Mouse (Mus musculus): ENCODE results near the gene Cacna1h.

The Cacna1h gene

GRCm38 (mm10) chr17:25433617-25434606 is at the start of gene Cacna1h:
Cacna1h (minus strand) TSS chr17:25433783.
- DNase-seq: peak; percentile 24

DNA sequence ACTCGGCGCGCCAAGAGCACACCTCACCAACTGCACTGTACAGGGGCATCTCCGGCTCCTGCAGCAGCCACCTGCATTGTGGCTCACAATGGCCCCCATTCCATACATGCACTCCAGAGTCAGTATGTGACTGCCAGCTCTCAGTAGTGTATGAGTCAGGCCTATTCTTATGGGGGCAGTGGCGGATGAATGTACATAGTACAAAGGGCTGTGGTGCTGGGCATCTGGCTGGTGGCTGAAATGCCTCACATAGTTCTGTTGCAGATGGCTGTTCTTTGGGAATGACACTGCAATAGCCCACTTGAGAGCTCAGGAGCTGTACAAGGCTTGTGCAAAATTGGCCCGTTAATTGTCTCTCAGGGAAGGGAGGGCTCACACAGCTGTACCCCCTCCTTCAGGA is 48.5 kb upstream of the Cacna1h start:
- no peak for DNase-seq

DNA sequence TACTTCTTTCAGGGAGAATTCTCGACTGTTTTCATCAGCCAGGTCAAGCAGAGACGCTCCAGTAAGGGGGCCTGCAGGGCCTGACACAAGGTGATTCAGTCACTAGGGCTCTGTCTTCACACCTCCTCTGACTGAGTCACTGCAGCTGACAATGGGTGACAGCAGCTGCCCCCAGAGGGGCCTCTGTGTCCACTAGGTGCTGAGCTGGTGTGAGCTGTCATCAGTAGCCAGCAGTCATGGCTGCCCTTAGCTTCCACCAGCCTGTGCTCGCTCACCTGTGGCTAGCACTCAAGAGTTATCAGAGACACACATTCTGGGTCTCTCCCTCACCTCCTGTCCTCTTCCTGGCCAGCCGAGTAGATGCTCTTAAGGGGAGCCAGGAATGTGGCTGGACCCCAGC is 47.2 kb upstream of the Cacna1h start:
- no peak for DNase-seq

GRCm38 (mm10) chr17:25480152-25480551 is 46.6 kb upstream of the Cacna1h start:
- no peak for DNase-seq

GRCm38 (mm10) chr17:25475946-25476744 is 42.6 kb upstream of the Cacna1h start:
- peak; percentile 48 for DNase-seq

DNA sequence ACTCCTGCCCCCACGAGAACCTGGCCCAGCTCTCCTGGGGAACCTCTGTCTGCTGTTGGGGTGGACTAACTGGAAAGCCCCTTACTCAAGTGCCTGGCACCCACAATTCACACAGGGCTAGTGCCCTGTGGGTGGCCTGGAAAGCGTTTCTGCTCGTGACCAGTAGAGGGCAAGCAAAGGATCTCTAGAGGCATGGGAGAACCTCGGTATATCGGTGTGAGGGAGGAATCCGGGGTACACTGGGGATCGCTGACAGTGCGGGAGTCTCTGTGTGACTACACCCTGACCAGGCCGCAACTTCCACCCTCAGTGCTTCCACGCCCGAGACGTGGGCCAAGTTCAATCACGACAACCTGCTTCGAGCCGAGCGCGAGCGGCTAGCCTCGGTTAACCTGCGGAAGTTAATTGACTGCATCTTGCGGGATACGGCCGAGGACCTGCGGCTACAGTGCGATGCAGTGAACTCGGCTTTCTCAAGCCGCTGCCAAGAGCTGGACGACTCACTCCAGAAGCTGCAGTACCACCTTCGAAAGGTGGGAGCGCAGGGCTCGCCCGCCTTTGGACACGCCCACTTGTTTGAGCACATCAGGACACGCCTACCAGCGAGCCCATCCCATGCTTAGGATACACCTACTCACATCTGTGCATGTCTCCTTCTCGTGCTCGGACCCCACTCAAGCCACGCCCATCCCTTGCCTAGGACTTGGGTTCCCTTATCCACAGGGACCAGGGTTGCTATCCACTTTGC is 40.9 kb upstream of the Cacna1h start:
- peak; percentile 64 for DNase-seq

DNA sequence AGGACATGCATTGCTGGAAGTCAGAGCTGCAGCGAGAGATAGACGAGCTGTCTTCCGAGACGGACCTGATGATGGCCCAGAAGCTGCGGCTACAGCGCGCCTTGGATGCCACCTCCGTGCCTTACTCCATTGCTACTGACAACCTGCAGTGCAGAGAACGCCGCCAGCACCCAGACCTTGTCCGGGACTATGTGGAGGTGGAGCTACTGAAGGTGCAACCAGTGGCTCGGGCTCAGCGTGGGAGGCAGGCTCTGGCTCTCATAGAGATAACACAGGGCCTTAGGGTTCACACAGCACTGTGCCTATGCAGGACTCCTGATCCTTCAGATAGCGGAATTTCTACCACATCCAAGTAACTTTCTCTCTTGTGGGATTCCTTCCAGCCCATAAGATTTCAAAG is 38.5 kb upstream of the Cacna1h start:
- DNase-seq: no peak

GRCm38 (mm10) chr17:25471418-25471817 is 37.8 kb upstream of the Cacna1h start:
- peak; percentile 53 for DNase-seq

GRCm38 (mm10) chr17:25469798-25470197 is 36.2 kb upstream of the Cacna1h start:
- peak; percentile 71 for DNase-seq

GRCm38 (mm10) chr17:25468301-25468700 is 34.7 kb upstream of the Cacna1h start:
- DNase-seq: no peak

DNA sequence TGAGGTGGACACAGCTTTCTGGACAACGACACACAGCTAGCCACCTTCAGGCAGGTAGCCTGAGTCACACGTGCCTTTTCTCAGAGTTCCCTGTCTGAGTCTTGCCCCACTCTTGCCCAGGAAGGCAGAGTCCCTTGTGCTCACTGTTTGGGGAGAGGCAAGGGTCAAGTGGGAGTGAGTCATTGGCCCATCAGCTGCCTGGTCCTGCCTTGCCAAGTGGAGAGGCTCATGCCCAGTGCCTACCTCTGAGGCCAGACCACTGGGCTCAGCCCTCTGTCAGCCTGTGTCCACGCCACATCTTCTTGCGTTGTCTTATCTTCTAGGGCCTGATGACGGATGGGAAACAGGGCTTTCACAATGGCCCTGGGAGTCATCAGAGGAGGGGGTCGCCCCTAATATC is 34.2 kb upstream of the Cacna1h start:
- DNase-seq: no peak

GRCm38 (mm10) chr17:25466257-25466656 is 32.7 kb upstream of the Cacna1h start:
- no peak for DNase-seq

DNA sequence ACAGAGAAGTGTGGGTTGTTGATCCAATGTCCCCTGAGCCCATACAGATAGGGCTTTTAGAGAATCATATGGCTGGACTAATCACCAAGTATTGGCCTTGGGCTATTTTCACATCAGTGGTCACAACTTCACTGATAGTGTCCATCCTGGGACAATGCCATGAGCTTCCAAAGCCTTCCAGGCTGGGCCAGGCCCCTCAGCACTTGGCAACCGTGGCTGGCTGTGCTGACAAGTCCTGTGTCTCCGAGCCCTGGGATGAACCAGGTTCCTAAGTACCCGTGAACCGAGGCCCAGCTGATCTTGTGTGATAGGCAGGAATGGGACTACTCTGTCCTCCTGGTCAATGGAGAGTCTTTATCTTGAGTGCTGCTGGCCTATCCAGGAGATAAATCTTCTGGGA is 30.5 kb upstream of the Cacna1h start:
- DNase-seq: no peak

DNA sequence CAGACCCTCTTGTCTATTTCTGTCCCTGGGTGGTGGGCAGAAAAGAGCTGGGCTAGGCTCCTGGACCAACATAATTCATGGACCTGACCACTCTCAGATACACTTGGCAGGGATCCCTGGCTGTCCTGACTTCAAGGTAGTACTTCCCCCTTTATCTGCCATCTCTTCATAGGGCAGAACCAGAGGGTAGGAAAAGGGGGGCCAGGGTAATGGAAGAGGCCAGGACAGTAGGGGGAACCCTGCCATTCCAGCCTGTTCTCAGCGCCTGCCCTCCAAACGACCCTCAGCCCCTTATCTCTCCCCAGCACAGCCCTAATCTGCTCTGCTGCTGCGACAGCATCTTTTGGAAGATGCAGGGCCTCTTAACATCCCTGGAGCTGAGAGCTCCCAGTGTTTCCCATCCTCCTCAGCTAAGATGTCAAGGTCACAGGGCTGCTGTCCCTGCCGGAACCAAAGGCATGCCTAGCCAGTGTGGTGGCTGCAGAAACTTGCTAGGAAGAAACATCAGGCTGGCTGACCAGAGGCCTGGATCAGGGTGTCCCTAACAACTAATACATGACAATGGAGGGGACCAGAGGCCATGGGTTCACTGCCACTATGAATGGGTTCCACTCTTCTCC is 29.9 kb upstream of the Cacna1h start:
- DNase-seq: no peak

- no peak for DNase-seq
These were observed 28.8 kb upstream of the Cacna1h start for GRCm38 (mm10) chr17:25462236-25462875.

DNA sequence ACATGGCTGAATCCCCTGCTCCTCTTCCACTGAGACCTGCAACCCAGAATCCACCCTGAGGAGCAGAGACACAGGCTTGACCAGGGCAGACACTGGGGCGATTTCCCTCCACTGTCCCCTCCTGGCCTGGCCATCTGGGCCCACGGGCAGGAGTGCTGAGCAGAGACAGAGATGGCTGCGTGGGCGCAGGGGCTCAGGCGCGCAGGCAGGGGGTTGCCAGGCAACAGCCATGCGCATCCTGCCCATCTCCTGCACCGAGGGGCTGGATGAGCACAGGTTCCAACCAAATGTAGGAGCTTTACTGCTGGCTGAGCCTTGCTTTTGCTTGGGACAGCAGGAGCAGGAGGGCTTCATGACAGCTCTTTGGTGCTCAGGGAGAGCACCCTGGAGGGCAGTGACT is 23.0 kb upstream of the Cacna1h start:
- DNase-seq: no peak

DNA sequence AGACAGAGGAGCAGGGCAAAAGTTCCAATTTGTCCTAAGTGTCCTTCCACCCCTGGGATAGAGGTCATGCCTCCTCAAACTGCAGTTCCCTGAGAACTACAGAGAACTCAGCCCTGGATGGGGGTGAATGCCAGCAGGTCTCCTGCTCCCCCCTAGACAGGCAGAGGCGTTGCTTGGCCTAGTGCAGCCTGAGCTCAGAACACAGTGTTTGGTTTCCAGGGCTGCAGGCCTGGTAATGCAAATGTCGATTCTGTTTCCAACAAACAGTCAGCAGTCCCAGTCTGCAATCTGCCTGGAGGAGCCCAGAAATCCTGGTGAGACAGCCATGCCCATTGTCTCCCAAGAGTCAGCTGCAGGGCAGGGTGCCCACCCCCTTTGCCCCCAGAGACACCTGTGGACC is 20.7 kb upstream of the Cacna1h start, which contains the start of gene Tekt4:
TSS of gene Tekt4 (plus strand) at position 344 of the 400 bp plus-strand sequence.
- DNase-seq: no peak

GRCm38 (mm10) chr17:25452246-25452965 is 18.8 kb upstream of the Cacna1h start:
- DNase-seq: no peak

GRCm38 (mm10) chr17:25450329-25450728 is 16.7 kb upstream of the Cacna1h start:
- no peak for DNase-seq

DNA sequence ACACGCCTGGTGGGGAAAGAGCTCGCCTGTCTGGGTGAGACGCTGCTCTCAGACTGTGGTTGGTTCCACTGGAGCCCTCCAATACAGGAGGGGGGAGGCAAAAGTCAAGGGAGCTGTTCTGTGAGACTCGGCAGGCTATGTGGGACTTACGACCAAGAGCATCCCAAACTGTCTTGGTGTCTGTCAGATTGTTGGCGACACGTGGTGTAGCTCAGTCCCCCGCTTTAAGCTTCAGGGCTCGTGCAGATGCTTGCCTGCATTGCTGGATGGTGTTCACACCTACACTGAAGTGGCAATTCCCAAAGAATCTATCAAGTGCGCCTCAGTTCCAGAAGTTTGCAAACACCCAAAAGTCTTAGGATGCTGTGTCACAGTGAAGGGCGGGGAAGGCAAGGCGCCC is 14.3 kb upstream of the Cacna1h start:
- DNase-seq: no peak

- no peak for DNase-seq
These were observed 12.3 kb upstream of the Cacna1h start for GRCm38 (mm10) chr17:25445841-25446240.
